Mouse (Mus musculus) lung, adult 18-20 months (tissue): ENCODE results near the gene Shmt2.

Source experiments
- DNase-seq, 2 experiments: peaks; one replicate each; pipeline ENCODE4 v3.0.0; 2022; ENCODE audit warnings: mixed read lengths in 2 of 2

Shmt2 gene

GRCm38 (mm10) chr10:127531548-127531947 lies 9.3 kb upstream of the Shmt2 start:
- DNase-seq = no peak

- DNase-seq = no peak
These were observed 8.7 kb upstream of the Shmt2 start for GRCm38 (mm10) chr10:127530945-127531344.

- DNase-seq = no peak
These were observed 5.2 kb upstream of the Shmt2 start for GRCm38 (mm10) chr10:127527481-127527880.

- peak in 1 of 2 experiments; percentile 52 for DNase-seq
These were observed 4.4 kb upstream of the Shmt2 start for GRCm38 (mm10) chr10:127526681-127527080.

- DNase-seq = no peak
These were observed 3.8 kb upstream of the Shmt2 start for GRCm38 (mm10) chr10:127526048-127526447.

- no peak for DNase-seq
These were observed 2.5 kb upstream of the Shmt2 start for GRCm38 (mm10) chr10:127524646-127525255.

- no peak for DNase-seq
These were observed 598 bp downstream of the Shmt2 start for GRCm38 (mm10) chr10:127521611-127522080.

GRCm38 (mm10) chr10:127520714-127521357 lies 1.4 kb downstream of the Shmt2 start:
- DNase-seq = no peak

- DNase-seq = no peak
These were observed 2.1 kb downstream of the Shmt2 start for GRCm38 (mm10) chr10:127519903-127520713.

- no peak for DNase-seq
These were observed 3.1 kb downstream of the Shmt2 start for GRCm38 (mm10) chr10:127519041-127519701.

GRCm38 (mm10) chr10:127517941-127518340 lies 4.3 kb downstream of the Shmt2 start:
- no peak for DNase-seq

- DNase-seq = peak in 1 of 2 experiments; percentile 36
These were observed 5.5 kb downstream of the Shmt2 start for GRCm38 (mm10) chr10:127516576-127517260.

- no peak for DNase-seq
These were observed 6.2 kb downstream of the Shmt2 start for GRCm38 (mm10) chr10:127515983-127516459.

GRCm38 (mm10) chr10:127515271-127515982 lies 6.8 kb downstream of the Shmt2 start:
- DNase-seq = no peak

- DNase-seq = no peak
These were observed 7.5 kb downstream of the Shmt2 start, which contains the start of gene Ndufa4l2 for GRCm38 (mm10) chr10:127514764-127515163. Ndufa4l2 (plus strand) TSS chr10:127514967.

- no peak for DNase-seq
These were observed 8.0 kb downstream of the Shmt2 start for GRCm38 (mm10) chr10:127514111-127514698.

- no peak for DNase-seq
These were observed 8.6 kb downstream of the Shmt2 start for GRCm38 (mm10) chr10:127513501-127514091.

- peak; percentile 90 to 93 for DNase-seq
These were observed 9.4 kb downstream of the Shmt2 start for GRCm38 (mm10) chr10:127512813-127513212.

- no peak for DNase-seq
These were observed 10.0 kb downstream of the Shmt2 start for GRCm38 (mm10) chr10:127512307-127512666.

- DNase-seq = peak; percentile 27 to 36
These were observed 10.5 kb downstream of the Shmt2 start for GRCm38 (mm10) chr10:127511634-127512306.
